Mouse (Mus musculus): ENCODE measurements around the gene Arntl2.
"Not testable (repeated sequence)": the region's sequence is repeated elsewhere in the genome, so short reads cannot be mapped to it uniquely, and the experiment has no call there.

Arntl2 gene

DNA sequence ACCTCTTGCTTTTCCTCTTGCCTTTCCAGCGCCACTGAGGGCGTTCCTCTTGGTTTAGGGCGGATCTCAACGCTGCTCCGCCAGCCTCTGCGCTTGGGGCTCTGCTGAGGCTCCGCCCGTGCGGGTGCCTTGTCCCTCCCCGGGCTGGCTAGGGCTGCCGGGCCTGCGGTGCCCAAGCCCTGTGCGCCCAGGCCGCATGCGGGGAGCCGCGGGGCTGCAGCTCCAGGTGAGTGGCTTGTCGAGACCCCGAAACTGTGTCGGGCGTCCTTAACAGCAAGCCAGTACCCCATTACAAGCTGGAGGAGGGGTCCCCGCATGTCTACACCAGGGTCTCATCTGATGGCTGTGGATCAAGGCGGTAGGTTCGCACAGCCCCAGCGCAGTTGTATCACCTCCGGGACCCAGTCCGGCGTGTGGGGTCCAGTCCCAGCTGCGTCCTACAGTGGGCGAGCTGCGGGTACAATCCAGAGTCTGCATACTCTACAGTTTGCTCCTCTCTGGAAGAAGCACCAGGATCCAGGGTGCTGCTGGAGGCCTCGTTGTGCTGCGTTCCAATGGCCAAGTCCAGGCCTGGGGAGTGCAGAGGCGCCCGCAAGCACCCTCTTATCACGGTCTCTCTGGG is at the start of gene Arntl2:
Arntl2 (plus strand) TSS at position 132 of the 622 bp plus-strand sequence.
- peak; percentile 23 to 65 for DNase-seq (ENCODE audit: low spot score in 2 of 2)

DNA sequence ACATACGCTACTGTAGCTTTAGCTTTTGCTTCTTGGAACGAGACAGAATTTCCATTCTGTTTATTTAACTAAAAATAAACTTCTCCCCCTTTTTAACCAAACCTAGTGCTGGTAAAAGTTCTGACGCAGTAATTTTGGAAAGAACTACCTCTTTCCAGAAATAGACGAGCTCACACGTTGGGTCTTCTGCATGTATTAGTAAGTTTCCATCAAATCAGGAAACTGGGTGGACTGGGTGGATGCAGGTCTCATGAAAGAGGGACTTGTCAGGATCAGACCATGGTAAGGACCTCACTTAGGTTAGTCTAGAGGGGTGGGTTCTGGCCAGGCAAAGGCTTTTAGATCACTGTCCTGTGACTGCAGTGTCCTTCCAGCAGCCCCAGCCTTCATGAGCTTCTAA is 49.3 kb upstream of the Arntl2 start:
- no peak for DNase-seq (ENCODE audit: low spot score in 2 of 2)

DNA sequence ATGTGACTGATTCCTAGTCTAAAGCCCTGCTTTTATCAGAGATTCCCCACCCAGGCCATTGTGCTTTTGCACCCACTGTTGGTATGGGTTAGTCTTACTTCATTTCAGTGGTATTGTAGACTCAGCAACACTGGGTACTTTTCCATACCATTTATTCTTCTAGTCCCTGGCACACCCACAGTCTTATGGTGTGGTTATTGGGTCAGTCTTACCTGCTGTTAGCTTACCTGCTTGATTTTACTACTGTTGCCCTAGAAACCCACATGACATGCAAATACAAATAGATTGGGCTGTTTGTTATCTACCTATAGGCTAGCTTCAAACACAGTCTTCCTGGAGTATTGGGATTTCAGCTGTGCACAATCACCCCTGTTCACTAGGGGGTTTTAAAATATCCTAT is 48.8 kb upstream of the Arntl2 start:
- no peak for DNase-seq (ENCODE audit: low spot score in 2 of 2)

DNA sequence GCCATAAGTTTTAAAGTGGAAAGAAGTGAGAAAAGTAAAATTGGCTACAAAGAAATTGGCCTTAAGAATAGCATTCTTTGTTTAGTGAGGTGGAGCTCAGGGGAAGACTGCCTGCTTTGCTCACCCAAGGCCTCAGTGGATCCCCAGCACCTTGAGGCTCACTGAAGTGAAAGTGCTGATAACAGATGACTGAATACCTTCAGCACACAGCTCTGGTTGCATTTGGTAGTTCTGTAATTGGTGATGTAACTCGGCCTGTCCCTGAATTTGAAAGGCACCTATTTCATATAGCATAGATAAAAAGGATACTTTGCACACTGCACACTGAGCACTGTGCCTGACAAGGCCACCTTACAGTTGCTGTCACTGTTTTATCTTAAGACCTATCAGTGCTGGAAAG is 47.6 kb upstream of the Arntl2 start:
- no peak for DNase-seq (ENCODE audit: low spot score in 2 of 2)

DNA sequence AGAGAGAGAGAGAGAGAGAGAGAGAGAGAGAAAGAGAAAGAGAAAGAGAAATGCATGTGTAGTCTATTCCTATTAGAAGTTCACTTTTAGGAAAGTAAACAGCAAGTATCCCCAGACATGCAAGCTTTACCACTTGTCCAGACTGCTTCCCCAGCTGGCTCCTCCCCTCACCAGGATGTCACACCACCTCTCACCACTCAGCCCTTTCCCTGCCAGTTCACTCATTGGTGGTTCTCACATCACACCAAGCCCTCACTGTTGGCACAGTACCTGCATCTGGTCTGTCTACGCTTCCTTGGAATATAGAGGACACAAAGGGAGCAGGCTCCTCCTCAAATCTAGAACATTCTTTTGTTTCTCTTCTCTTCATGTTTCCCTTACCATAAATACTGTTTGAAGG is 44.2 kb upstream of the Arntl2 start:
- no peak for DNase-seq (ENCODE audit: low spot score in 2 of 2)

DNA sequence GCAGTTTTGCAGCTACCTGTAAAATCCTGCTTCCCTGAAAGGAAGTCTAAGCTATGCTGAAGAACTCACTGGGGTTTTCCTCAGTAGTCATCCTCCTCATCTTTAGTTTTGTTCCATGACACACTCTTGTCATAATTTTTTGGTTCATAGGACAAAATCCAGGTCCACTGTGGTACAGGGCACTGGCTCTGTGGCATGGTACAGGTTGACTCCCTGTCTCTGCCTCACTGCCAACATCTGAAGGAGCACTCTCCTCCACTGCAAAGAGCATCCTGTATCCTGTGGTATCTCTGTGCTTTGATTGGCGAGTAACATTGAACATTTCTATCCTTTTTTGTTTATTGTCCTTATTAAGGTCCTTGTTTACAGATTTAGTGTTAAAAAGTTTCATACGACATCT is 43.7 kb upstream of the Arntl2 start:
- no peak for DNase-seq (ENCODE audit: low spot score in 2 of 2)

DNA sequence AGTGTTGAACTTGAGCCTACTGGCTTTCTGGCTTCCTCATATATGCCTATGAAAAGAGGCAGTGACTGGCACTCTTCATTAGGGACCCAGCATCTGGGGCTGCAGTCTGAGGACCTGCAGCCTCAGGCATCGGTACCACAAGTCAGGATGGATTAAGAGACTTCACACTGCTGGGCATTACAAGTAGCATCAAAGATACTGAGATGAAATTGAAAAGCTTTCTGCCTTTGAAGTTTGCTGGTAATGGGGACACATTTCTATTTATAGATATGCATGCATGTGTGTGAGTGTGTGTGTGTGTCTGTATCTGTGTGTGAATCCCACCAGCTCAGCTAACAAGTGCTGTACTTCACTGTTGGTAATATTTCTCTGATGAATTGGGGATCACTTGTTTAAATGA is 43.2 kb upstream of the Arntl2 start:
- no peak for DNase-seq (ENCODE audit: low spot score in 2 of 2)

DNA sequence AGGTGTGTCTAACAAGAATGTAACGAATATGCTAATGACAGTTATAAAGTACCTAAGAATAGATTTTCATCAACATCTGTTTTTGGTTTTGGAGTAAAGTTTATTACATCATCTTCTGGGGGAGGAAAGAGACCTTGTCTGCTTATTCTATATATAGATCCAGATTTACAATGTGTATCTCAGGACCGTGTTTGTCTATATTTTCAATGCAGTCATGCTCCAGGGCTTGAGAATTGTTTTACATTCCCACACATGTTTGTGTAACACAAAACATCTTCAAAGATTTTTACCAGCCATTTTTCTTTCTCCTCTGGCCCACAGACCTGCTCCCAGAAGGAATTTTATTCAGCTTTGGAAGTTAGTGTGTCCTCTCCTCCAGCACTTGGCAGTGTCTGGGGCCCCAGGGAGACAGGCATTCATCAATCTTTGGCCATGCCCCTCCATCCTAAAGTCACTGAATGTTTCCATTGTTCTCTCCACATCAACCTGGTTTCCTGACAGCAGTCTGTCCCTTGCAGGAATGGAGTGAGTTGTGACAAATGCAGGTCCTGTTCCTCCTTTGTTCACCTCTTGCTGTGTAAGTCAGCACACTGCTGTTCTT is 42.2 kb upstream of the Arntl2 start:
- no peak for DNase-seq (ENCODE audit: low spot score in 2 of 2)

DNA sequence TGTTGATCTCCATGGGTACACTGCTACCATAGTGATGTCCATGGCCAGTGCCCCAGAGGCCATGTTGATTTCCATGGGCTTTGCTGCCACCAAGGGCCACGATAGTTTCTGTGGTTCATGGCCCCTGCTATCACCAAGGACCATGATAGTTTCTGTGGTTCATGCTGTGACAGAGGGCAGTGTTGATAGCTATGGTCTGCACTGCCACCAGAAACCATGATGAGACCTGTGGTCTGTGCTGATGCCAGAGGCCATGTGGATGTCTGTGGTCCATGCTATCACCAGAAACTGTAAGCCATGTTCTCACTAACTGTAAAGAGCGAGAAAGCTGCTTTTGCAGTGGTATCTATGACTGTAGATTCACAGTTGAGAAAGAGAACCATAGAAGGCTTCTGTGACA is 40.7 kb upstream of the Arntl2 start:
- DNase-seq (ENCODE audit: low spot score in 2 of 2): no peak

DNA sequence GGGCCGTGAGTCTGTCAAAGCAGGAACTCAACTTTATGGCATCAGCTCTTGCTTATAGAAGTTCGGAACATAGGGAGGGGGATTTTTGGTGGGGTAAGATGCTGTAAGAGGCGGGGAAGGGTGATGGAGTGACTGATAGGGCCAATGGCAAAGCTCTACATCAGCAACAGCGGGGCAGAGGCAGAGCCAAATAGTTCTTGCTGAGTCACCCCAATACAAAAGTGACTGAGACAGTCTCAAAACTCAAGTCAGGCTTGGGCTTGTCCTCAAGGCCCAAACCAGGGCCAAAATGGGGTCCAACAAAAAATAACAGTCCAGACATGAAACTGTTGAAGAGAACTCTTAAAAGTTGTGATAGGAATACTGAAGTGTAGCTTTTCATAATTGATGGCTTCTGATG is 40.2 kb upstream of the Arntl2 start:
- no peak for DNase-seq (ENCODE audit: low spot score in 2 of 2)

DNA sequence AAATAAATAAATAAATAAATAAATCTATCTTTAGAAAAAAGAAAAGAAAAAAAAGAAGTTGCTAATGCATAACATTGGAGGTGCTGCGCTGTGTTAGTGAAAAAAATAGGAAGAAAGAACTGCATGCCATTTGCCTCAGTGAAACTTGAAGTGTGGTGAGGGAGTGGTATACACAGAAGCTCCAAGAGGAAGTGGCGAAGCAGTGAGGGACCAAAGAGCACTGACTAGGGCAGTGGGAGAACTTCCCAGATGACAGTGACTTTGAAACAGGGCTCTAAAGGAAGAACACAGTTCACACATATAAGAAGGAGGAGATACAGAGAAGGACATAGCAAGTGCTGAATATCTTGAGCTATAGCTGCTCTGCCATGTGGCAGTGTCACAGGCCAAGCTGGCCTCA is 36.8 kb upstream of the Arntl2 start:
- no peak for DNase-seq (ENCODE audit: low spot score in 2 of 2)

DNA sequence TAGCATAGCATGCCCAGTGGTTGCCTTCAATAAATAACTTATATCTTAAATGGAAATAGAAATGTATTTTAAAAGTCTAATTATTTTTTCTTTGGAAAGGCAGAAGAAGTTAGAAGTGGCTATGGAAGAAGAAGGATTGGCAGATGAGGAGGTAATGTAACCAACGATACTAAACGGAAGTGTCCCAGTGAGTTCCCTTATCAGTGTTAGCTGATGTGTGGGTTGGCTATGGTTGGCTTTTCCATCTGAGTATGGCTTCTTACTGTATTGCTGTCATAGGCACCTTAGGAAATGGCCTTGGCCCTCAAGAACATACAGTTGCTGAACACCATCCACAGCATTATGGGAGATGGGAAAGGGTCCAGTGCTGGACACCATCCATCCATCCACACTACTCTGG is 35.8 kb upstream of the Arntl2 start:
- DNase-seq (ENCODE audit: low spot score in 2 of 2): no peak

DNA sequence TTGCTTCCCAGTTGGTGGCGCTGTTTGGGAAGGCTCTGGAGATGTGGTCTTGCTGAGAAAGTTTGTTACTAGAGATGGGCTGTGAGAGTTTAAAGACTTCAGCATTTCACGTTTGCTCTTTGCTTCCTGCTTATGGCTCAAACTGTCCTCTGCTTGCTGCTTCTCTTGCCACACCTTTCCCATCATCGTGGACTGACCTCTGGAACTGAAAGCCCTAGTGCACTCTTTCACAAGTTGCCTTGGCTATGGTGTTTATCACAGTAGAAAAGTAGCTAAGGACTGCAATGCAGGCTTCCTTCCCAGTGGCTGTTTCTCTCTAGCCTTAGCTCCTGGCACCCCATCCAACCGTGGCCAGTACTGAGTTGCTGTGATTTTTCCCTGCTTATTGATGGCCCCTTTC is 35.1 kb upstream of the Arntl2 start:
- no peak for DNase-seq (ENCODE audit: low spot score in 2 of 2)

DNA sequence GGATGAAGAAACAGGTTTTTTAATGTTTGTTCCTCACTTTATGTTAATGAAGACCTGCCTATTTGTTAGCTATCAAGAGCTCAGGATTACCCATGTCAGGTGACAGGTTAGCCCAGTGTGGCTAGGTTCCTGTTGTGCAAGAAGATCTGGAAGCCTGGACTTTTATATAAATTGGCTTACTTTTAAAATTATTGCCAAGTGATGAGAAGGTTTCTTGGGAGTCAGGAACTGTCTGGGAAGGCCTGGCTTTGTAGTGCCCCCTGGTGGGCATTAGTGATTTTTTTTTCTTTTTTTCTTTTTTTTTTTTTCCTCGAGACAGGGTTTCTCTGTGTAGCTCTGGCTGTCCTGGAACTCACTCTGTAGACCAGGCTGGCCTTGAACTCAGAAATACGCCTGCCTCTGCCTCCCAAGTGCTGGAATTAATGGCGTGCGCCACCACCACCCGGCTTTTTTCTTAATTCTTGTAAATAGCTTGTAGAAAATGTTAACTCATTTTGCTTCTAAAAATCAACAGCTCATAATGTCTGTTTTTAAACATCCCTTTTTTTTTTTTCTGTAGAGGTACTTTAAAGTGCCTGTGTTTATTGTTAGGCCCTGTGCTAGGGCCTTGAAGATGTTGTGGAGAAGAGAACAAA is 33.5 kb upstream of the Arntl2 start:
- DNase-seq (ENCODE audit: low spot score in 2 of 2): no peak

DNA sequence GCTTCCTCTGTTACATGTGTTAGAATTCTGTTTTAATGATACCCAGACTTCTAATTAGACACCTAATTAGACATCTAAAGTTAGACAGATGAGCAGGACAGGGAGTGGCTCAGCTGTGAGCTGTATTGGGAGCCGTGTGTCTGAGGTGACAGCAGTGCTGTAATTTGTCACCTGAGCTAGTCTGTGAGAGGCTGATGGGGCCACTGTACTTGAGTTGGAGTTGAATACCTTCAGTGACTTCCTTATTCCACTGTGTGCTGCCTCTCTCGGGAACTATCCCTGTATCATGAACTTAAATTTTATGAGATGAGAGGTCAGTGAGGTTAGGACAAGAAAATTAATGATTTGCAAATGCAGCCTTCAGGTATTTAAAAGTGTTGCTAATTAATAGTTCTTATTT is 31.3 kb upstream of the Arntl2 start:
- no peak for DNase-seq (ENCODE audit: low spot score in 2 of 2)

DNA sequence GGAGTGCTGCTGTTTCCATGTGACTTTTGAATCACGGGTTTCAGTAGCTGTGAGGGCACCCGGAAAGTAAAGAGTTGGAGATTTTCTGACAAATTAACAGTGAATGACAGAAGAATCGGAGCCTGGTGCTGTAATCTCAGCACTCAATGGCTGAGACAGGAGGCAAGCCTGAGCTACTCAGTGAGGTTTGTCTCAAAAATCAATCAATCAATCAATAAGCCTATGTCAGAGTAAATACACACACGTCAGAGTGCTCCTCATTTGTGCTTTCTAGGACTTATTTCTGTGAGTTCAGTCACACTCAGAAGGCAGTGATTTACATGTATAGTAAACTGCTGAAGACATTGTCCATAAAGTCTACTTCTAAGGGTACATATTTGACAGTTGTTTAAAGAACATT is 30.6 kb upstream of the Arntl2 start:
- DNase-seq (ENCODE audit: low spot score in 2 of 2): no peak

DNA sequence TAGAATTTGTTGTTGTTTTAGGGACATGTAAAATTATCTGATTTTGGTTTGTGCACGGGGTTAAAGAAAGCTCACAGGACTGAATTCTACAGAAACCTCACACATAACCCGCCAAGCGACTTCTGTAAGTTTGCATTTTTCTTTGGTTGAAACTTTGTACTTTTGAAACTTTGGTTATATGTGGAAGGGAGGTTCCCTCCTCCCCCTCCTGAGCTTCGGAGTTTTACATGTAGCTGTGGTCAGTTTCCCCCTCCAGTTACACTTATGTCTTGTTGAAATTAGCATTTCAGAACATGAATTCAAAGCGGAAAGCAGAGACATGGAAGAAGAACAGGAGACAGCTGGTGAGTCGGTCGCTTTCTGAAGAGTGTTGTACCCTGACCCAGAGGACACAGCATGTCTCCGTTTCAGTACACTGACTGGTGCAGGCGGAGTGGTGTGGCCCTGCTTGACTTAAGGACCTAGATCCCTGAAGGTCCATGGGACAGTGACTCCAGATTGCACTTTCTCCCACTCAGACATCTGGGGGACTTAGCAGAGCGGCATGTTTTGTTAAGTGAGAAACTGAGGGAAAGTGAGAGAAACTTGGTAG is 26.9 kb upstream of the Arntl2 start:
- no peak for DNase-seq (ENCODE audit: low spot score in 2 of 2)

DNA sequence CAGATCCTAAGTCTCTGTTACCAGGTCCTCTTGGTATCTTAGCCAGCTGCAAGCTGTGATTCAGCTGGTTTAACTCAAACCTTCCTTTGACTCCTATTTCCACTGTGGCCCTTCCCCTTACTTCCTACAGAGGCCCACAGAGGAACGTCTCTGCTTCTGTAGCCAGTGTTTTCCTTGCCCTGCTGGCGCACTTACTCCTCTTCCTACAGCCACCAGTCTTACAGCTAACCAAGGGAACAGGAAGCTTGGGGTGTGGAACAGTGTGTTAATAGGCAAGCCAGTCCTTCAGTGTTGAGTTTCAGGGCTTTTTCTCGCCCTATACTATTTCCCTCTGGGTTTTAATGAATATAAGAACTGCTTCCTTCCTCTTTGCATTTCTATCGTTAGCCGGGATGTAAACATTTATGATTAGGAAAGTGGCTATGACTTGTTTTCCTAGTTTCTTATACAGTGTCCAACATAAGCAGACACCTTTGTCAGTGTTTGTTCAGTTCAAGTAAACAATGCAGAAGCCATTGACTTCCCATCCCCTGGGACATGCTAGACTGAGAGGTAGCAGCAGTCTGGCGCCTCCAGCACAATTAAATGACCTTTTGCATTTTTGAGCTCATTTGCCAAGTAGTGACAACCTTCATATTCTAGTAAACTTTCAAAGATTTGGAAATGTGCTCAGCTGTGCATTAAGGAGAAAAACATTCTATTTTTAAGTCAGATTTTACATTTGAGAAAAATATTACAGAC is 25.7 kb upstream of the Arntl2 start:
- no peak for DNase-seq (ENCODE audit: low spot score in 2 of 2)

DNA sequence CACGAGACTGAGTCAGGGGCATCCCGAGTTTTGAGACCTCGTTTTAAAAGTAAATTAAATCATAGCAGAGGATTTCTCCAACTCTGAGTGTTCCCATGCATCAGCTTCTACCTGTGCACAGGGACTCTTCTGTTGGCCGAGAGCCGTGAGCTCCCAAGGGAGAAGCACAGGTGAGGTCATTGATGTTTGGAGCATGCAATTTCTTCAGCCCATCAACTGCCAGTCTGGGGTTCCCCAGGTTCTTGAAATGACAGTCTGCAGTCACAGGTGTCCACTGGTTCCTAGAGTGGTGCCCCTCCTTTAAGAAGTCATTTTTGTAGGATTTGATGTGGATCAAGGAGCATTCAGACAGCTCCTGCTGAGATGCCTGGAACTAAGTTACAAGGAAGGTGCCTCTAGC is 25.0 kb upstream of the Arntl2 start:
- no peak for DNase-seq (ENCODE audit: low spot score in 2 of 2)

DNA sequence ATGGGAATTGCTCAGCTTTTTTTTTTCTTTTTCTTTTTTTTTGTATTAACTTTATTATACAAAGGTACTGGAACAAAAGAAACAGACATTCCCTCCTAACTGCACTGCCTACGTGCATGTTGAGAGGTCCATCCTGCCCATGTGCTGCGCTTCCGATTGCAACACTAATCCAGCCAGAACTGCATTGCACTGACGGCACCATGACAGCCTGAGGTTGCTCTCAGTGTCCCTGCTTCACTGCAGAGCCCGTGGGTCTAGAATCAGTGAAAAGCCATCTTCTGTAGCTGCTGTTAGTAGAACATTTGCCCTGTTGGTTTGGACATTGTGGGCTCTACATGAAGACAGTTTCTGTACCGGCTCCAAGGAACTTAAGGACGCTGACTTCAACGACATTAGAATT is 20.0 kb upstream of the Arntl2 start:
- DNase-seq (ENCODE audit: low spot score in 2 of 2): not testable (repeated sequence)

DNA sequence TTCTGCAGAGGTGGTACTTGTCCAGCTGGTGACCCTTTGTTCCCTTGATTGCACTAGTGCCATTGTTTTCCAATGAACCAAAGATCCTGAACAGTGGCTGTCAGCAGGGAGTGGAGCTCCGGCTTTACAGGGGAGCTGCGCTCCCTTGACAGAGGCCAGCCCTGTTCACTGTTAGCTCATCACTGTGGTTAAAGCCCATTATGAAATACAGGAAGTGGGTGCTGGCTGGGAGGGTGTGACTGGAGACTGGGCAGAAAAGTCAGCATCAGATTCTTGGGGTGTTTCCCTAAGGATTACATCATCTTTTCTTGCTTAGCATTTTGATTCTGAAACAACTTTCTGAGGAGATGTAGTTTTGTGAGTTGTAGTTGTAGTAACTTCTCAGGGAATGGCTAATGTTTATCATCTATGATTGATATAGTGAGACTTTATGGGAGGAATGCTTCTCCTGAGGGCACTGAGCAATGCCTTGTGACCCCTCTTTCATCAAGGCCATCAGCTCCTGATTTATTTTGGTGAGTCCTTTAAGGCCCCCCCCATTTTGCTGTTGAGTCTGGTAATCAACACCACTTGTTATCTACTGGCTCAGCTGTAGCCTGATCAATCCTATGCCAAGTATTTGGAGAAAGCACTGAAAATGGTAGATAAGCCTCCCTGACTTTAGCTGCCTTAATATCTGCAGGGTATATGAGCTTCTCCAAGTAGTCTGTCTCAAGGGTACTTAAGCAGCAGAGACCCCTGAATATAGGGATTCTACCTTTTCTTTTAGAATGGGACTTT is 19.1 kb upstream of the Arntl2 start:
- DNase-seq (ENCODE audit: low spot score in 2 of 2): no peak

DNA sequence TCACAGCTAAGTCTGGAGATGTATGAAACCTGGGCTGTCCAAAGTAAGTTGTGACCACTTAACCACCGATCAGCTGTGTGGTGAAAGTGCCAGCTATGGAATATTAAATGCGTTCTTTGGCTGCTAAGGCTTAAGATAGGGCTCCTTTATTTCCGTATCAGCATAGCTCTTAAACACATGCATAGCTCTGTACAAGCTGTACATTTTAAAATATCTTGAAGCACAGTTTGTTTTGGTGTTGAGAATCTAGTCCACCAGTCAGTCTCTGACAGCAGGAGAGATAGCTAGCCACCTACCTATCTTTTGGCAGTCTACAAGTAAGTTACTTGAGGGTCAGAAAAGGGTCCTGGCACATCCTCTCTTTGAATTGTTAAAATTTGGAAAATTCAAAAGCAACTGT is 17.8 kb upstream of the Arntl2 start:
- DNase-seq (ENCODE audit: low spot score in 2 of 2): no peak

Data from frontal cortex, postnatal 10 days (tissue).